In the genomic region with DNA sequence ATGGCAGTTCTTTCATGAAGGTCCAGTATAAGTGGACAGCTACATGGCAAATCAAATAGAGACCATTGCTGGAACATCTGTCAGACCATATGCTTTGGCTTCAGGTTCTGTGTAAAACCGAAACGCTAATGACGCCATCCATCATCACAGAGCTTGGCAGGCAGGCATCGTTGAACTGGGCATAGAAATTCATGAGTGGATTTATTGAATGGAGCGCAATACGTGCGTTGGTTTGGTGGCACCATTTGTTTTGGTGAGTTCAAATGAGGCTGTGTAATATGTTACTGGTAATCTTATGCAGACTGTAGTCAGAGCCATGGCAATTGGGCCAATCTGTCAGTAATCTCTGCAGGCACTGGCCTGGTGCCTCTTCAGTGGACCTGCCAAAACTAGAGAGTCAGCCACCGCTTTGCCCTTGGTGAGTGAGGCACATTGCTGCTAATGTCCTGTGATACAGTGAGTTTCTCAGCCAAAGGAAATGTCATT, we compare ENCODE assay signal across 10 mouse cellular contexts.
DNase-seq lines count a peak whose midpoint lies in the region; ATAC-seq lines count a peak whose summit lies in the region.
"Had no signal": no experiment of that assay in that cellular context is flagged by ENCODE, and none has a peak within 500 bp of the region (broad histone marks: within the 10 kb centered on the region; RNA-seq: fewer than 3 reads in every experiment).

No protein-coding gene starts in this region.

- no peaks in the 10 kb centered on the region for H3K9me3 ChIP-seq in forebrain, embryonic 13.5 days (replicated peaks)
- no peaks in the 10 kb centered on the region for H3K9me3 ChIP-seq in forebrain, embryonic 11.5 days (ENCODE audit: control insufficient read depth, low read length)
- no peaks in the 10 kb centered on the region for H3K9me3 ChIP-seq in neural tube, embryonic 15.5 days (replicated peaks)
- H3K9me3 ChIP-seq: liver, embryonic 13.5 days had no signal

- no peaks in the 10 kb centered on the region for H3K4me1 ChIP-seq in forebrain, embryonic 13.5 days
- H3K4me1 ChIP-seq in forebrain, embryonic 11.5 days (replicated peaks; ENCODE audit: control insufficient read depth, insufficient read depth, low read length): no peaks in the 10 kb centered on the region
- no peaks in the 10 kb centered on the region for H3K4me1 ChIP-seq in neural tube, embryonic 15.5 days
- H3K4me1 ChIP-seq: liver, embryonic 13.5 days had no signal

- no peak for DNase-seq in forebrain, embryonic 11.5 days (ENCODE audit: low spot score)
- DNase-seq in right cerebral cortex, adult 18-20 months: peak; percentile 3
- DNase-seq in right cerebral cortex, postnatal 25 days: no peak
- DNase-seq in gastrocnemius, postnatal 25 days: peak; percentile 6
- no peak for DNase-seq in natural killer cell, adult 2 months (ENCODE audit: low spot score in 2 of 2)
- no peak for DNase-seq in kidney, adult 18-20 months
- DNase-seq: embryo, embryonic 11 days; liver, embryonic 13.5 days had no signal

- no peak overlapping the region for H3K4me2 ChIP-seq in forebrain, embryonic 13.5 days
- H3K4me2 ChIP-seq in forebrain, embryonic 11.5 days (ENCODE audit: low read depth, low read length, severe bottlenecking): no peak overlapping the region
- no peak overlapping the region for H3K4me2 ChIP-seq in neural tube, embryonic 15.5 days
- H3K4me2 ChIP-seq: liver, embryonic 13.5 days had no signal

- no peaks in the 10 kb centered on the region for H3K36me3 ChIP-seq in forebrain, embryonic 13.5 days (ENCODE audit: poor library complexity, severe bottlenecking)
- H3K36me3 ChIP-seq in forebrain, embryonic 11.5 days (ENCODE audit: control insufficient read depth, insufficient read depth, low read length): no peaks in the 10 kb centered on the region
- H3K36me3 ChIP-seq in neural tube, embryonic 15.5 days: no peaks in the 10 kb centered on the region
- H3K36me3 ChIP-seq: liver, embryonic 13.5 days had no signal

- WGBS in forebrain, embryonic 13.5 days: 68% methylated on average over 8 of the region's 8 CpGs
- WGBS in forebrain, embryonic 11.5 days: 91% methylated on average over 8 of the region's 8 CpGs
- 69% methylated on average over 8 of the region's 8 CpGs for WGBS in neural tube, embryonic 15.5 days

- H3K27me3 ChIP-seq in forebrain, embryonic 13.5 days: no peaks in the 10 kb centered on the region
- no peaks in the 10 kb centered on the region for H3K27me3 ChIP-seq in forebrain, embryonic 11.5 days (ENCODE audit: control insufficient read depth, insufficient read depth, low read length)
- no peaks in the 10 kb centered on the region for H3K27me3 ChIP-seq in neural tube, embryonic 15.5 days (replicated peaks)
- H3K27me3 ChIP-seq: liver, embryonic 13.5 days had no signal

- peak; percentile 96 for ATAC-seq in forebrain, embryonic 13.5 days
- no peak for ATAC-seq in forebrain, embryonic 11.5 days (replicated peaks; ENCODE audit: low FRiP score)
- peak; percentile 84 for ATAC-seq in neural tube, embryonic 15.5 days (ENCODE audit: low FRiP score)

- H3K4me3 ChIP-seq in forebrain, embryonic 13.5 days: no peak overlapping the region
- H3K4me3 ChIP-seq in forebrain, embryonic 11.5 days (ENCODE audit: low read depth, low read length): no peak overlapping the region
- no peak overlapping the region for H3K4me3 ChIP-seq in neural tube, embryonic 15.5 days (replicated peaks)
- H3K4me3 ChIP-seq: liver, embryonic 13.5 days had no signal

- 0 out of 2 replicates have a peak overlapping the region, but pooled peaks have one; percentile 20 for H3K27ac ChIP-seq in forebrain, embryonic 13.5 days
- H3K27ac ChIP-seq in forebrain, embryonic 11.5 days (ENCODE audit: low read depth, low read length): no peak overlapping the region
- H3K27ac ChIP-seq in neural tube, embryonic 15.5 days (replicated peaks): no peak overlapping the region
- H3K27ac ChIP-seq: liver, embryonic 13.5 days had no signal

- no peak overlapping the region for H3K9ac ChIP-seq in forebrain, embryonic 13.5 days
- H3K9ac ChIP-seq in forebrain, embryonic 11.5 days (ENCODE audit: low read length): no peak overlapping the region
- H3K9ac ChIP-seq in neural tube, embryonic 15.5 days (replicated peaks): no peak overlapping the region
- H3K9ac ChIP-seq: liver, embryonic 13.5 days had no signal

Comparison
In these comparisons a context has a peak if more than half of its experiments do, and no peak if none do; other contexts are left out.
1. DNase-seq: peak in right cerebral cortex, adult 18-20 months (single experiment) and gastrocnemius, postnatal 25 days (single experiment); none in forebrain, embryonic 11.5 days (single experiment), right cerebral cortex, postnatal 25 days (single experiment), natural killer cell, adult 2 months (0 of 2) and kidney, adult 18-20 months (single experiment).